Mouse (Mus musculus): Measurements from ENCODE around the gene Xk. TPM values are rescaled to one million over a fixed set of nuclear protein-coding genes. Genes with fewer than 3 reads are reported as not detected.
"Not testable (repeated sequence)": the region's sequence is repeated elsewhere in the genome, so short reads cannot be mapped to it uniquely, and the experiment has no call there.

Xk gene
- polyA plus RNA-seq, 1 experiment from 2014 or later = 27.7 TPM

GRCm38 (mm10) chrX:9350327-9350726, 77.8 kb downstream of the Xk start, which contains the start of gene H2al1k:
TSS of gene H2al1k (plus strand) at chrX:9350627.
- H3K4me2 ChIP-seq; H3K9ac ChIP-seq (ENCODE audit: low read depth, low read length); H3K4me3 ChIP-seq (ENCODE audit: low read depth, low read length); H3K27me3 ChIP-seq (replicated peaks; ENCODE audit: control insufficient read depth, insufficient read depth, low read length); H3K9me3 ChIP-seq (ENCODE audit: control insufficient read depth, low read length); H3K36me3 ChIP-seq (ENCODE audit: control insufficient read depth, insufficient read depth, low read length); DNase-seq (ENCODE audit: low spot score); H3K4me1 ChIP-seq (replicated peaks; ENCODE audit: control insufficient read depth, insufficient read depth, low read length); H3K27ac ChIP-seq (ENCODE audit: low read depth, low read length); ATAC-seq (replicated peaks; ENCODE audit: low FRiP score): not testable (repeated sequence)
- no CpG with 5 or more reads among the region's 2 CpGs for WGBS

Other genes with a start within 250 kb of the Xk start
- not detected in 2 replicates for gene Fthl17e, start 239.3 kb upstream of the Xk start, polyA plus RNA-seq (2014; fragmentation: Nextera tagmentation; extraction: Ambion mirVana)
- gene Fthl17f, start 209.7 kb upstream of the Xk start, polyA plus RNA-seq (2014; fragmentation: Nextera tagmentation; extraction: Ambion mirVana) = not detected in 2 replicates
- not detected in 2 replicates for gene 4930402K13Rik, start 168.2 kb upstream of the Xk start, polyA plus RNA-seq (2014; fragmentation: Nextera tagmentation; extraction: Ambion mirVana)
- gene Lancl3, start 72.9 kb upstream of the Xk start, polyA plus RNA-seq (2014; fragmentation: Nextera tagmentation; extraction: Ambion mirVana) = 0.23 and 0.27 TPM in 2 replicates
- 1.0 and 1.1 TPM in 2 replicates for gene Gm14862, start 15.9 kb upstream of the Xk start, polyA plus RNA-seq (2014; fragmentation: Nextera tagmentation; extraction: Ambion mirVana)
- gene H2al1m, start 11.0 kb downstream of the Xk start, polyA plus RNA-seq (2014; fragmentation: Nextera tagmentation; extraction: Ambion mirVana) = 1.3 and 1.5 TPM in 2 replicates
- not detected in 2 replicates for gene H2al1k, start 77.9 kb downstream of the Xk start, polyA plus RNA-seq (2014; fragmentation: Nextera tagmentation; extraction: Ambion mirVana)
- 3.1 and 3.7 TPM in 2 replicates for gene Cybb, start 215.0 kb downstream of the Xk start, polyA plus RNA-seq (2014; fragmentation: Nextera tagmentation; extraction: Ambion mirVana)

Measured in liver, embryonic 11.5 days (tissue).